Mouse (Mus musculus): Measurements from ENCODE around the gene Hnrnpf. TPM values are rescaled to one million over a fixed set of nuclear protein-coding genes. Genes with fewer than 3 reads are reported as not detected.
A peak's percentile ranks its signal among the peaks of the same experiment; 100 is the strongest.
"Not testable (repeated sequence)": the region's sequence is repeated elsewhere in the genome, so short reads cannot be mapped to it uniquely, and the experiment has no call there.

The Hnrnpf gene
- 791 and 835 TPM in 2 replicates for polyA plus RNA-seq (2015; fragmentation: Nextera tagmentation; extraction: Ambion mirVana)

- Histone ChIP-seq H3K36me3 (no peaks in the 10 kb centered on the region), H3K27me3 (replicated peaks) (no peaks in the 10 kb centered on the region), H3K27ac (no peak within 1 kb of the TSS), H3K4me1 (replicated peaks) (peaks cover 3% of the 10 kb centered on the region; the same call in 1 of the 2 replicates), H3K9ac (no peak within 1 kb of the TSS), H3K4me3 (replicated peaks) (no peak within 1 kb of the TSS), H3K4me2 (replicated peaks) (no peak within 1 kb of the TSS), H3K9me3 (no peaks in the 10 kb centered on the region)
- ATAC-seq, result no peak
- whole genome bisulfite sequencing, result 80% methylated on average over 17 of the region's 17 CpGs
Measured at GRCm38 (mm10) chr6:117900126-117901080, at the start of gene Hnrnpf. Gene Hnrnpf (plus strand): TSS chr6:117900324.

GRCm38 (mm10) chr6:117851747-117852146 is 48.4 kb upstream of the Hnrnpf start:
- no peak for ATAC-seq
- no peak overlapping the region for H3K4me3 ChIP-seq (replicated peaks)
- no peak overlapping the region for H3K9ac ChIP-seq
- H3K9me3 ChIP-seq, result no peaks in the 10 kb centered on the region
- H3K27me3 ChIP-seq (replicated peaks), result no peaks in the 10 kb centered on the region
- no peaks in the 10 kb centered on the region for H3K4me1 ChIP-seq (replicated peaks)
- WGBS, result 68% methylated on average over 2 of the region's 2 CpGs
- H3K27ac ChIP-seq, result no peak overlapping the region
- H3K4me2 ChIP-seq (replicated peaks), result no peak overlapping the region
- H3K36me3 ChIP-seq, result peaks cover 10% of the 10 kb centered on the region; the same call in 1 of the 2 replicates

GRCm38 (mm10) chr6:117857990-117858389 is 42.1 kb upstream of the Hnrnpf start:
- H3K36me3 ChIP-seq, result no peaks in the 10 kb centered on the region
- no peaks in the 10 kb centered on the region for H3K9me3 ChIP-seq
- 42% methylated on average over 1 of the region's 1 CpGs for WGBS
- no peaks in the 10 kb centered on the region for H3K4me1 ChIP-seq (replicated peaks)
- no peaks in the 10 kb centered on the region for H3K27me3 ChIP-seq (replicated peaks)
- H3K27ac ChIP-seq, result no peak overlapping the region
- H3K4me3 ChIP-seq (replicated peaks), result no peak overlapping the region
- ATAC-seq, result peak; percentile 64
- H3K4me2 ChIP-seq (replicated peaks), result no peak overlapping the region
- H3K9ac ChIP-seq, result no peak overlapping the region

GRCm38 (mm10) chr6:117861848-117862247 is 38.3 kb upstream of the Hnrnpf start, which contains the start of gene Zfp239:
Gene Zfp239 (plus strand): TSS chr6:117862100.
- 0 out of 2 replicates have a peak, but pooled peaks cover 5% of the 10 kb centered on the region for H3K4me1 ChIP-seq (replicated peaks)
- 0 out of 2 replicates have a peak, but pooled peaks have one; percentile 17 for ATAC-seq
- H3K27ac ChIP-seq, result no peak within 1 kb of the TSS
- H3K27me3 ChIP-seq (replicated peaks), result no peaks in the 10 kb centered on the region
- H3K36me3 ChIP-seq, result no peaks in the 10 kb centered on the region
- WGBS, result 59% methylated on average over 6 of the region's 6 CpGs
- peak within 1 kb of the TSS; percentile 88 for H3K4me2 ChIP-seq (replicated peaks)
- peak within 1 kb of the TSS; percentile 54 for H3K4me3 ChIP-seq (replicated peaks)
- no peaks in the 10 kb centered on the region for H3K9me3 ChIP-seq
- H3K9ac ChIP-seq, result peak within 1 kb of the TSS; percentile 55

GRCm38 (mm10) chr6:117862465-117862864 is 37.7 kb upstream of the Hnrnpf start:
- WGBS, result 74% methylated on average over 8 of the region's 8 CpGs
- Histone ChIP-seq H3K36me3 (no peaks in the 10 kb centered on the region), H3K4me3 (replicated peaks) (peak overlapping the region; percentile 54; the same call in 1 of the 2 replicates), H3K4me1 (replicated peaks) (0 out of 2 replicates have a peak, but pooled peaks cover 5% of the 10 kb centered on the region), H3K27ac (no peak overlapping the region), H3K9me3 (no peaks in the 10 kb centered on the region), H3K4me2 (replicated peaks) (peak overlapping the region; percentile 88), H3K27me3 (replicated peaks) (no peaks in the 10 kb centered on the region), H3K9ac (no peak overlapping the region)
- ATAC-seq, result peak; percentile 65

GRCm38 (mm10) chr6:117862899-117863620 is 37.1 kb upstream of the Hnrnpf start:
- H3K27ac ChIP-seq, result no peak overlapping the region
- ATAC-seq, result peak; percentile 85
- H3K4me1 ChIP-seq (replicated peaks), result 0 out of 2 replicates have a peak, but pooled peaks cover 5% of the 10 kb centered on the region
- H3K9ac ChIP-seq, result peak overlapping the region; percentile 55
- WGBS, result 3% methylated on average over 26 of the region's 26 CpGs
- no peaks in the 10 kb centered on the region for H3K36me3 ChIP-seq
- H3K4me2 ChIP-seq (replicated peaks), result peak overlapping the region; percentile 88
- no peaks in the 10 kb centered on the region for H3K27me3 ChIP-seq (replicated peaks)
- no peaks in the 10 kb centered on the region for H3K9me3 ChIP-seq
- peak overlapping the region; percentile 54 for H3K4me3 ChIP-seq (replicated peaks)

- Histone ChIP-seq H3K27me3 (replicated peaks) (no peaks in the 10 kb centered on the region), H3K4me1 (replicated peaks) (0 out of 2 replicates have a peak, but pooled peaks cover 5% of the 10 kb centered on the region), H3K4me2 (replicated peaks) (peak overlapping the region; percentile 88), H3K27ac (no peak overlapping the region), H3K36me3 (no peaks in the 10 kb centered on the region), H3K4me3 (replicated peaks) (peak overlapping the region; percentile 54), H3K9ac (0 out of 2 replicates have a peak overlapping the region, but pooled peaks have one; percentile 55), H3K9me3 (no peaks in the 10 kb centered on the region)
- ATAC-seq, result no peak
- 93% methylated on average over 8 of the region's 8 CpGs for WGBS
Measured at GRCm38 (mm10) chr6:117863751-117864150, 36.4 kb upstream of the Hnrnpf start.

GRCm38 (mm10) chr6:117868187-117868586 is 31.9 kb upstream of the Hnrnpf start:
- H3K4me1 ChIP-seq (replicated peaks), result 0 out of 2 replicates have a peak, but pooled peaks cover 4% of the 10 kb centered on the region

GRCm38 (mm10) chr6:117871034-117871433 is 29.1 kb upstream of the Hnrnpf start:
- H3K4me2 ChIP-seq (replicated peaks), result no peak overlapping the region
- H3K9me3 ChIP-seq, result no peaks in the 10 kb centered on the region
- H3K27ac ChIP-seq, result no peak overlapping the region
- H3K9ac ChIP-seq, result no peak overlapping the region
- no peak for ATAC-seq
- H3K36me3 ChIP-seq, result no peaks in the 10 kb centered on the region
- no peaks in the 10 kb centered on the region for H3K4me1 ChIP-seq (replicated peaks)
- H3K4me3 ChIP-seq (replicated peaks), result no peak overlapping the region
- no peaks in the 10 kb centered on the region for H3K27me3 ChIP-seq (replicated peaks)
- WGBS, result 73% methylated on average over 14 of the region's 14 CpGs

More at GRCm38 (mm10) chr6:117868187-117868586, 31.9 kb upstream of the Hnrnpf start:
- Histone ChIP-seq H3K9ac (no peak overlapping the region), H3K4me3 (replicated peaks) (no peak overlapping the region), H3K4me2 (replicated peaks) (no peak overlapping the region), H3K27me3 (replicated peaks) (no peaks in the 10 kb centered on the region), H3K27ac (no peak overlapping the region), H3K36me3 (no peaks in the 10 kb centered on the region), H3K9me3 (no peaks in the 10 kb centered on the region)
- no peak for ATAC-seq
- 88% methylated on average over 8 of the region's 8 CpGs for WGBS

GRCm38 (mm10) chr6:117873450-117873849 is 26.7 kb upstream of the Hnrnpf start:
- not testable (repeated sequence) for H3K4me3 ChIP-seq (replicated peaks); H3K36me3 ChIP-seq; H3K27ac ChIP-seq; H3K9ac ChIP-seq; H3K4me2 ChIP-seq (replicated peaks); H3K9me3 ChIP-seq; H3K27me3 ChIP-seq (replicated peaks); ATAC-seq; H3K4me1 ChIP-seq (replicated peaks)
- WGBS, result 88% methylated on average over 7 of the region's 7 CpGs

- Histone ChIP-seq H3K4me2 (replicated peaks) (no peak overlapping the region), H3K4me3 (replicated peaks) (no peak overlapping the region), H3K9me3 (no peaks in the 10 kb centered on the region), H3K9ac (no peak overlapping the region), H3K27me3 (replicated peaks) (no peaks in the 10 kb centered on the region), H3K27ac (no peak overlapping the region), H3K36me3 (no peaks in the 10 kb centered on the region), H3K4me1 (replicated peaks) (no peaks in the 10 kb centered on the region)
- no peak for ATAC-seq
- WGBS, result 74% methylated on average over 3 of the region's 3 CpGs
Measured at GRCm38 (mm10) chr6:117874621-117875281, 25.4 kb upstream of the Hnrnpf start.
